Comparison of ENCODE assay signal across 8 mouse cellular contexts in genomic region chr11:48870781-48871180, GRCm38 (mm10). TPM values are rescaled to one million over a fixed set of nuclear protein-coding genes. Genes with fewer than 3 reads are reported as not detected.
DNase-seq lines count a peak whose midpoint lies in the region; ATAC-seq lines count a peak whose summit lies in the region.

No protein-coding gene starts in this region.

- DNase-seq in kidney, adult 9 months = no peak
- peak; percentile 29 for DNase-seq in adipocyte (ENCODE audit: low spot score)
- no peak for DNase-seq in c-Kit-positive CD71-positive TER-119-positive erythroid progenitor cells, embryonic 14.5 days (ENCODE audit: low spot score)
- DNase-seq in frontal cortex, postnatal 14 days (ENCODE audit: low spot score in 2 of 2) = no peak
- DNase-seq in urinary bladder, adult 18-20 months (ENCODE audit: low spot score in 2 of 2) = no peak

- H3K36me3 ChIP-seq in kidney, embryonic 14.5 days (ENCODE audit: control insufficient read depth, insufficient read depth, low read length) = peaks cover 5% of the 10 kb centered on the region; the same call in 1 of the 2 replicates
- peaks cover 8% of the 10 kb centered on the region for H3K36me3 ChIP-seq in heart, embryonic 16.5 days (ENCODE audit: control insufficient read depth, insufficient read depth)

- peak overlapping the region; percentile 61 for H3K9ac ChIP-seq in kidney, embryonic 14.5 days (ENCODE audit: low read depth, low read length)
- H3K9ac ChIP-seq in heart, embryonic 16.5 days (ENCODE audit: low read length) = peak overlapping the region; percentile 76

- no peak for ATAC-seq in kidney, embryonic 14.5 days (ENCODE audit: low FRiP score, low TSS enrichment)
- no peak for ATAC-seq in heart, embryonic 16.5 days (replicated peaks; ENCODE audit: extremely low read depth, insufficient read depth, low FRiP score)
- ATAC-seq in megakaryocyte progenitor cell, adult 5-6 weeks (replicated peaks; ENCODE audit: poor library complexity) = peak; percentile 7; the same call in 1 of the 2 replicates

- 37% methylated on average over 7 of the region's 7 CpGs for WGBS in kidney, embryonic 14.5 days
- WGBS in heart, embryonic 16.5 days = 18% methylated on average over 7 of the region's 7 CpGs

- peak overlapping the region; percentile 37; the same call in 1 of the 2 replicates for H3K27ac ChIP-seq in kidney, embryonic 14.5 days (ENCODE audit: low read depth, low read length)
- H3K27ac ChIP-seq in heart, embryonic 16.5 days (ENCODE audit: low read length) = peak overlapping the region; percentile 81

- peaks cover 16% of the 10 kb centered on the region for H3K4me1 ChIP-seq in kidney, embryonic 14.5 days (ENCODE audit: control insufficient read depth, insufficient read depth, low read length)
- H3K4me1 ChIP-seq in heart, embryonic 16.5 days (ENCODE audit: control insufficient read depth, insufficient read depth, low read length) = peaks cover 21% of the 10 kb centered on the region

- peak overlapping the region; percentile 53 for H3K4me2 ChIP-seq in kidney, embryonic 14.5 days (replicated peaks; ENCODE audit: low read depth, low read length)
- H3K4me2 ChIP-seq in heart, embryonic 16.5 days (ENCODE audit: low read depth, low read length) = peak overlapping the region; percentile 82

- H3K9me3 ChIP-seq in kidney, embryonic 14.5 days (ENCODE audit: control insufficient read depth, low read length) = no peaks in the 10 kb centered on the region
- H3K9me3 ChIP-seq in heart, embryonic 16.5 days (replicated peaks; ENCODE audit: control insufficient read depth, low read length) = no peaks in the 10 kb centered on the region

- no peaks in the 10 kb centered on the region for H3K27me3 ChIP-seq in kidney, embryonic 14.5 days (ENCODE audit: control insufficient read depth, insufficient read depth, low read length)
- no peaks in the 10 kb centered on the region for H3K27me3 ChIP-seq in heart, embryonic 16.5 days (ENCODE audit: control insufficient read depth, insufficient read depth, low read length)

- peak overlapping the region; percentile 45 for H3K4me3 ChIP-seq in kidney, embryonic 14.5 days (ENCODE audit: low read length)
- peak overlapping the region; percentile 60 for H3K4me3 ChIP-seq in heart, embryonic 16.5 days (ENCODE audit: low read length)

RNA-seq across cellular contexts. Expression of gene Irgm1, which starts 0.7 kb away (rescaled TPM):
- polyA plus RNA-seq in kidney, embryonic 14.5 days (2014; fragmentation: Nextera tagmentation; extraction: Ambion mirVana) = 11.7 and 13.2 TPM in 2 replicates
- polyA plus RNA-seq in heart, embryonic 16.5 days (2015; fragmentation: Nextera tagmentation; extraction: Ambion mirVana) = 11.6 and 14.5 TPM in 2 replicates
- 44.1 and 45.1 TPM in 2 replicates for total RNA-seq in megakaryocyte progenitor cell, adult 5-6 weeks (2015)
- 32.4 and 34.9 TPM in 2 replicates for total RNA-seq in megakaryocyte progenitor cell, adult 5-6 weeks (2017)

RNA-seq across cellular contexts. Expression of gene Gm5431, which starts 31.2 kb away (rescaled TPM):
- polyA plus RNA-seq in kidney, embryonic 14.5 days (2014; fragmentation: Nextera tagmentation; extraction: Ambion mirVana) = 0.15 and 0.23 TPM in 2 replicates
- polyA plus RNA-seq in heart, embryonic 16.5 days (2015; fragmentation: Nextera tagmentation; extraction: Ambion mirVana) = 0.15 and 0.28 TPM in 2 replicates
- 0.39 and 0.84 TPM in 2 replicates for total RNA-seq in megakaryocyte progenitor cell, adult 5-6 weeks (2015)
- 0.27 and 0.83 TPM in 2 replicates for total RNA-seq in megakaryocyte progenitor cell, adult 5-6 weeks (2017)

RNA-seq across cellular contexts. Expression of gene Gm12184, which starts 44.3 kb away (rescaled TPM):
- 5.6 and 7.6 TPM in 2 replicates for polyA plus RNA-seq in kidney, embryonic 14.5 days (2014; fragmentation: Nextera tagmentation; extraction: Ambion mirVana)
- 0.55 and 0.66 TPM in 2 replicates for polyA plus RNA-seq in heart, embryonic 16.5 days (2015; fragmentation: Nextera tagmentation; extraction: Ambion mirVana)
- 4.6 and 6.8 TPM in 2 replicates for total RNA-seq in megakaryocyte progenitor cell, adult 5-6 weeks (2015)
- 14.6 and 22.1 TPM in 2 replicates for total RNA-seq in megakaryocyte progenitor cell, adult 5-6 weeks (2017)

RNA-seq across cellular contexts. Expression of gene Trim7, which starts 44.8 kb away (rescaled TPM):
- 1.3 and 2.9 TPM in 2 replicates for polyA plus RNA-seq in kidney, embryonic 14.5 days (2014; fragmentation: Nextera tagmentation; extraction: Ambion mirVana)
- 0.89 and 0.98 TPM in 2 replicates for polyA plus RNA-seq in heart, embryonic 16.5 days (2015; fragmentation: Nextera tagmentation; extraction: Ambion mirVana)
- 0.12 and 0.32 TPM in 2 replicates for total RNA-seq in megakaryocyte progenitor cell, adult 5-6 weeks (2015)
- total RNA-seq in megakaryocyte progenitor cell, adult 5-6 weeks (2017) = 0.51 and 3.5 TPM in 2 replicates

RNA-seq across cellular contexts. Expression of gene Trim41, which starts 53.6 kb away (rescaled TPM):
- polyA plus RNA-seq in kidney, embryonic 14.5 days (2014; fragmentation: Nextera tagmentation; extraction: Ambion mirVana) = 5.8 and 6.1 TPM in 2 replicates
- polyA plus RNA-seq in heart, embryonic 16.5 days (2015; fragmentation: Nextera tagmentation; extraction: Ambion mirVana) = 4.2 and 4.3 TPM in 2 replicates
- total RNA-seq in megakaryocyte progenitor cell, adult 5-6 weeks (2015) = 11.7 and 12.6 TPM in 2 replicates
- 63.3 and 72.7 TPM in 2 replicates for total RNA-seq in megakaryocyte progenitor cell, adult 5-6 weeks (2017)
